Mouse (Mus musculus) thymus, postnatal 25 days (tissue): ENCODE results near the gene Arhgef38.

Experiments used
- DNase-seq: peaks from one replicate; pipeline ENCODE4 v3.0.0; 2022

Gene Arhgef38

DNA sequence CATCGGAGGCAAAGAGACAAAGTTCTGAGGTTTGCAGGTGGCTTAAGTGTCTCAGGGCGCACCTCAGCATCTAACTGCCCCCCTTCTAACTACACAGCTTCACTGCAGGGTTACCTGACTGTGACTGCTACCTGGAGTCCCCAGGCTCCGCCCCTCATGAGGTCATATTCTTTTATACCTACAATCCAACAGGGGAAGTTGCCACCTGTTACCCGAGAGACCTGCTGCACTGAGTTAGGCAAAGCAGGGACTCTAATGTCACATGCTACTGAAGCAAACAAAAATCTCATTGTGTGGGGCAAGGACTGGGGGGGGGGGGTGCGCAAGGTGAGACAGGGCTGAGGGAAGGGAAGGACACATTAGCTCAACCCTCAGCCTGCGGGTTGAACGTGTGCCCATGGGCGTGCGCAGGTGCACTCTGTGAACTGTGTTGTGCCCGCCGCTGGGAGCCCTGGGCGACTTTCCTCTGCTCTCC lies at the start of gene Arhgef38:
Gene Arhgef38 (minus strand): TSS at position 129 of the 475 bp plus-strand sequence.
- DNase-seq = no peak

GRCm38 (mm10) chr3:133271887-133272286 lies 37.1 kb upstream of the Arhgef38 start:
- DNase-seq = peak; percentile 47

DNA sequence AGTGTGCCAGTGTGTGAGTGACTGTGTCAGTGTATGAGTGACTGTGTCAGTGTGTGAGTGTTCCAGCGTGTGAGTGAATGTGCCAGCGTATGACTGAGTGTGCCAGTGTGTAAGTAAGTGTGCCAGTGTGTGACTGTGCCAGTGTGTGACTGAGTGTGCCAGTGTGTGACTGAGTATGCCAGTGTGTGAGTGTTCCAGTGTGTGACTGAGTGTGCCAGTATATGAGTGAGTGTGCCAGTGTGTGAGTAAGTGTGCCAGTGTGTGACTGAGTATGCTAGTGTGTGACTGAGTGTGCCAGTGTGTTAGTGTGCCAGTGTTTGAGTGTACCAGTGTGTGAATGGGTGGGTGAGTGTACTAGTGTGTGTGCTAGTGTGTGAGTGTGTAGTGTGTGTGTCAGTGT lies 24.1 kb upstream of the Arhgef38 start:
- no peak for DNase-seq

- no peak for DNase-seq
Observed at GRCm38 (mm10) chr3:133255842-133256241, 21.1 kb upstream of the Arhgef38 start.

DNA sequence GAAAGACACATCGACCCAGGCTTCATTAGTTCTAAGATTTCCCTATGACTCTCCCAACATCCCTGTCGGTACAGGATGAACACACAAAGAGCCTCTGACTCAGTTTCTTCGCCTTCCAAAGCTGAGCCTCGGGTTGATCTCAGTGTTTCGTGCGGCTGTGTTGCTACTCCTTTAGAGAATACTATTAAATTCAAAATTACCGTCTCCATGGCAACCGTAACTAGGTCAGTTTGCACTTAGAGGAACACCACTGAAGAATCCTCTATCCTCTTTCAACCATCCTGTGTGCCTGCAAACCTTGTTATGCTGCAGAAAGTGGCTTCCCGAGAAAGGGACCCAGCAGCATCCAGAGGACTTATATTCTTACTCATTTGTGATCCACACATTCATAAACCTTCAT lies 9.3 kb upstream of the Arhgef38 start:
- DNase-seq = no peak

GRCm38 (mm10) chr3:133241916-133242315 lies 7.2 kb upstream of the Arhgef38 start:
- DNase-seq = no peak

DNA sequence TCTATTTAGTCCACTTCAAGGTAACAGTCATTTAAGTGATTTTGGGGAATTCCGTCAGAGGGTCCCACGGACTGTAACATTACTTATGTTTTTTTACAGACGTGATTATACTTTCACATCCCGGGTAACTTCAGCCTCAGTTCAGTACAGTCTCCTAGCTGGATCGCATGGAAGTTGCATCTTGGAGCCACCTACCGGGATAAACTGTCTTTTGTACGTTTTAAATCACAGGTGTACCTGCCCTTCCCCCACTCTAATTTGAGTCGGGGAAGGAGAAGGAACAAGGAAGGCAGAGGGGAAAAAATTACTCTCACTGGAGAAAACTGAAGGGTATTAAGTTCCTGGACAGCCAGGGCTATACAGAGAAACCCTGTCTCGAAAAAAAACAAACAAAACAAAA lies 756 bp downstream of the Arhgef38 start:
- no peak for DNase-seq

DNA sequence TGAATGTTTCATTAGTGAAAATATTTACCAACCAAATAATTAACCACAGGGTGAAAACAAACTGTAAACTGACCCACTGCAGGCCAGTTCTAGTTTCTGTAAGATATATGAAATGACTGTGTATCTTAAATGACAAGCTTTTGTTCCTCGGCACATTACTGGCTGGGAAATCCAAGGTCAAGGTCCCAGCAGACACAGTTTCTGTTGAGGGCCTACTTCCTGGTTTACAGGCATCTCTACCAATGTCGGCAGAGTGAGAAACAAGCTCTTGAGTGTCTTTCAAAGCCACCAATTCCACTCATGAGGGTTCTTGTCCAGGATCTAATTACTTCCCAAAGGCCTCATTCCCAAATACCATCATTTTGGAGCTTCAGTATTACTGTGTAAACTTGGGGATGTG lies 4.3 kb downstream of the Arhgef38 start:
- DNase-seq = no peak

DNA sequence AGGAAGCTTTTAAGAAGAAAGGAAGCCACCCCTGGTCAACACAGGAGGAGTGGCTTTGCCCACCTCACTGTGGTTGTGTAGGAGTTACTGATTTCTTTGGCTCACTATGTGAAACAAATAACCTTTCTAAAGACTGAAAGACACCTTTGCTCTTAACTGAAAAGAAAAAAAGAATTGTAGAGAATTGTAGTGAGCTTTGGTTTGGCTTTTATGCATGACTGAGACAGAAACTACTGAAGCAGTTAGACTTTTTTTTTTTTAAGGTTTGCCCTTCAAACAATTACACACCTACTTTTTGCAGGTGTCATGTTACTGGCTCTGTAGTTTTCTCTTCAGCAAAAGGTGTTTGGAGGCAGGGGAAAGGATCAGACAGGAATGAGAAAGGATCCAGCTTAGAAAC lies 5.2 kb downstream of the Arhgef38 start:
- DNase-seq = no peak

- no peak for DNase-seq
Observed at GRCm38 (mm10) chr3:133227258-133228012, 7.3 kb downstream of the Arhgef38 start.

DNA sequence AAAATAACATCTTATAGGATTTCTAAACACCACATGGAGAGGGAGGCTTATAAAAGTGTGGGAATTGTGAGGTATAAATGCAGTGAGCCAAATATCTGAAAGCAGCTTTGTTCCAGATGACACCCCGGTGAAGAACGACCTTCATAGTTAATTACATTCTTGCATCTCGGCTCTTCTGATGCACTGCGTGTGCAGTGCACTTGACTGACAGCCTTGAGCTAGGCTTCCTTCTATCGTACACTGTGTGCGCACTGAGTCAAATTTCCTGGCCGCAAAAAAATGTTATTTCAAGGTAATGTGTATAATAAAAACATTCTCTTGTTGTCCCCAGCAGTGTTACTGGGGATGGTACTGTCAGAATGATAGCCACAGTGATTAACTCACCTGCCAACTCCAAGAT lies 16.2 kb downstream of the Arhgef38 start:
- DNase-seq = no peak

DNA sequence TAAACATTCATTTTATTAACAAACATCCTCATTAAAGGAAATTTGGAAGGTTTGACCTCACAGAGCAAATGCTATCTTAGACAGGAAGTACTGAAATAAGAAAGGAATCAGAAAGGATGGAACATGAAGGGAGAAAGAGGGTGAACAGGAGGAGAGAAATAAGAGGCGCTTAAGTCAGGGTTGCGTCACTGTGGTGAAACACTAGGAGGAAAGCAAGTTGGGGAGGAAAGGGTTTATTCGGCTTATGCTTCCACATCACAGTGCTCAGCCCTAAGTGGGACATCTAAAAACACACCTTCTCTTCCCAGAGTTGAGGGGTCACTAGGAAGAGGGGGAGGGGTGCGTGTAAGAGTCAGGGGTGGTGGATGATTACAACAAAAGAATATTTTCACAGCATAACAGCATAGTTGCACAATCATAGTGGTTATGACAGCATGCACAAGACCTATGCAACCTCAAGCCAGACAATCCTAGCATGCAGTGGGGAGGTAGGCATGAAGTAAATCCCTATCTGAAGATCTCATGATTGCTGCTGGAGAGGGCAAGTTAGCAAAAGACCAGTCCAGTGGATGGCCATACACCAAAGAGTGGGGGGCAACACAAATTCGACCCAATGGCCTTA lies 19.4 kb downstream of the Arhgef38 start:
- DNase-seq = no peak

- DNase-seq = no peak
Observed at GRCm38 (mm10) chr3:133213434-133214114, 21.2 kb downstream of the Arhgef38 start.

DNA sequence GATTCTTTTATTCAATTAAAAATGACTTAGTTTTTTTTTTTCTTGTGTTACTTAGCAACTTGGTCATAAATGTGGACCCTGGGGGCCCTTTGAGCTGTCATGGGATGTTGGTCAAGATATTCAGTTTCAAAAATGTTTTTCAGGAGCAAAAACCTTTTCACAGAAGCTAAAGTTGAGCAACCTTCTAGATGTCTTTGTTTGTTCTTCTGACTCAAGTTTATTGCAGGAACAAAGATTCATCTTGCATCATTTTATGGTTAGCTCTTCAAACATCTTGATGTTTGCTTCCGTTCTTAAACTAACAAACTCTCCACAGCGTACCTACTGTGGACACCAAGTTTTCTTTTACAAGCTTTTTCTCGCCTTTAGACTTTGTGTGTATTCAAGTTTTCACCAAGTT lies 23.4 kb downstream of the Arhgef38 start:
- no peak for DNase-seq

DNA sequence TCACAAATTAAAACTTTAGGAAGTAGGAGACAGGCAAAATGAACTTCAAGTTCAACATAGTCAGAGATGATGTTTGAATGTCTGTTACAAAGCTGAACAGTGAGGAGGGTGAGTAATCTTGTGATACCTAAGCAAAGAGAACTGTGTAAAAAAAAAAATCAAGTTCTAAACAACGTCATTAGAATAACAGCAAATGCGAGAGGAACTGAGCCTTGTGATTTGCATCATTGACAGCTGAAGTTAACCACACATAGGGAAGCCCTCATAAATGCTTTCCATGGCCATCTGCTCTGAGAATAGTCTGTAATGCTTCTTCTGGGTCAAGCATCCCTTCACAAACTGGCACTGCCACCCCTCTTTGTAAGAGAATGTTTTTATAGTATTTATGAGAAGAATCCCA lies 31.0 kb downstream of the Arhgef38 start:
- no peak for DNase-seq

DNA sequence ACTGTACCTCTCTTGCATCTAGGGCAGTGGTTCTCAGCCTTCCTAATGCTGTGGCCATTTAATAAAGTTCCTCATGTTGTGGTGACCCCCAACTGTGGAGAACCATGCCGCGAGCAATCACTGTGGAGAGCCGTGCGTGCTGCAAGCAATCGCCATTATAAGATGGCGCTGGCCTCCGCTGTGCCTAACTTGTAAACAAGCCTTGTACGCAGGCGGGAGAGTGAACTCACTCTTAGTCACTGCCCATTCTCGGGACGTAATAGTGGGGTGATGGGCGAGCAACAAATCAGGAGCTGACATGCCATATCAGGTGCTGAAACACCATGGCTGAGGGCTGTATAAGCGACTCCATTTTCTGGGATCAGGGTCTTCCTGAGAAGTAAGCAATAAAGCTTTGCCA lies 32.6 kb downstream of the Arhgef38 start:
- no peak for DNase-seq

DNA sequence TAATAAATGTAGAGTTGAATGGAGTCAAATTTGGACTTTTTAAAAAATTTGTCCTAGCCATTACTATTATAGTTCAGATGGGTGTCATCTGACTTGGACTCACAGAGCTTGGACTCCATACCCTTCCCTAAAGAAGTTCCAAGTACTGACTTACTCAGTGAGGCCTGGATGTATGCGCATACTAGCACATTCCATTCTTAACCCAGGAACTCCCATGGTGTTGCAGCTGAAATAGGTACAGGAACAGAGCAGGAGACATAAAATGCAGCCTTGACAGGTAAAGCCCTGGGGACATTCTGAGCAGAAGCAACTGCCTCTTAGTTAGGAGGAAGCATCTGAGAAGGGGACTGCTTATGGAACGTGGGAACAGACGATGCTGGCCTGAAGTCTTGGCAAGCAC lies 45.8 kb downstream of the Arhgef38 start:
- DNase-seq = no peak

- DNase-seq = no peak
Observed at GRCm38 (mm10) chr3:133187524-133187923, 47.2 kb downstream of the Arhgef38 start.

GRCm38 (mm10) chr3:133176033-133176750 lies 58.6 kb downstream of the Arhgef38 start:
- DNase-seq = no peak

DNA sequence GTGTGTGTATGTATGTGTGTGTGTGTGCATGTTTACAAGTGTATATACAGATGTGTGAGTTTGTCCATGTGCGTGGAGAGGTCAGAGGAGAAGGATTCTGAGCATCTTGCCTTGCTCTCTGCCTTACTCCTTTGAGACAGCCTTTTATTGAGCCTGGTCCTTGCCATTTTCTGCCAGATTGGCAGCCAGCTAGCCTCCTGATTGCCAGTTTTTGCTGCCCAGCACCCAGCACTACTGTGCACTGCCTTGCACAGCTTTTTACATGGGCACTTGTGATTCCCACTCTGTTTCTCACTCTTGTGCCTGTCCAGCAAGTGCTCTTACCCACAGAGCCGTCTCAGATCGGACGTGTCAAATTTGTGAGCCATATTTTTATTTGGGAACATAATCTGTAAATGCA lies 62.5 kb downstream of the Arhgef38 start:
- no peak for DNase-seq

DNA sequence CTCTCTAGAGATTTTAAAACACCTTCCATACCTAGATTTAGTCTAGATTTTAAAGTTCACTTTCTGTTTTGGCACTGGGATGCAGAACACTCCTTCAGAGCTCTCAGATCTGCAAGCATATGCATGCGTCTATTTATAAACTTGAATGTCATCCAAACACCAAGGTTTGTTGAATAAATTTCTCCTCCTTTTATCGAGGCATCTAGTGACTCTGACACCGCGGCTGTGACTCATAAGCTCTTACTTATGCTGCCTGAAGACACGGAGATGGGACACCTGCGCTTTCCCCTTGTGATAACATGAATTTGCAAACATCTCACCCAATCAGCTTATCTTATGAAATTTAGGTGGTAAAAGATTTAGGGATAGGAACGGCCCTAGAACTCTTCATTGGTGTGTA lies 65.0 kb downstream of the Arhgef38 start:
- DNase-seq = no peak

GRCm38 (mm10) chr3:133167550-133167949 lies 67.2 kb downstream of the Arhgef38 start:
- no peak for DNase-seq

- DNase-seq = no peak
Observed at GRCm38 (mm10) chr3:133165130-133165529, 69.6 kb downstream of the Arhgef38 start.
